Mouse (Mus musculus): ENCODE results near the gene Tmem131l.

- TF ChIP-seq CTCF (conservative IDR thresholded peaks at IDR 0.05; ENCODE audit: insufficient read depth, insufficient read length, low read depth, low read length) (no peak), POLR2A (IDR thresholded peaks at IDR 0.05; ENCODE audit: low read depth, low read length) (no peak)
Measured at GRCm38 (mm10) chr3:83904176-83904958, 135.6 kb downstream of the Tmem131l start.
